Mouse (Mus musculus): Measurements from ENCODE around the gene Col9a1.

- TF ChIP-seq POLR2A (IDR thresholded peaks at IDR 0.05; ENCODE audit: borderline replicate concordance, control insufficient read depth, low read depth, low read length), result no peak
- TF ChIP-seq CTCF (IDR thresholded peaks at IDR 0.05; ENCODE audit: control insufficient read depth, insufficient read depth, low read length), result no peak
Observed at GRCm38 (mm10) chr1:24226941-24227711, 49.7 kb downstream of the Col9a1 start.
